Mouse (Mus musculus) small intestine, adult 2 months (tissue): ENCODE measurements around the gene Amt. TPM values are rescaled to one million over a fixed set of nuclear protein-coding genes. Genes with fewer than 3 reads are reported as not detected.
A peak's percentile ranks its signal among the peaks of the same experiment; 100 is the strongest.
"Not testable (repeated sequence)": the region's sequence is repeated elsewhere in the genome, so short reads cannot be mapped to it uniquely, and the experiment has no call there.

Experiments
- H3K27ac ChIP-seq: fragments of 200-500 bp; 2 replicates; pipeline ENCODE4 v1.5.1; 2012; ENCODE audit warnings: low read depth, low read length, control low read depth, inconsistent platforms; ENCODE audit not compliant: insufficient read depth
- H3K27me3 ChIP-seq: fragments of 200-500 bp; 2 replicates; pipeline ENCODE4 v1.6.1; 2012; ENCODE audit warnings: mild to moderate bottlenecking, moderate library complexity, low read length, inconsistent platforms; ENCODE audit not compliant: control insufficient read depth, insufficient read depth
- H3K36me3 ChIP-seq: fragments of 200-500 bp; 2 replicates; pipeline ENCODE4 v1.6.1; 2012; ENCODE audit warnings: mild to moderate bottlenecking, low read length, control low read depth, inconsistent platforms; ENCODE audit not compliant: control insufficient read depth, insufficient read depth
- H3K4me1 ChIP-seq: fragments of 200-500 bp; 2 replicates; pipeline ENCODE4 v1.6.1; 2012; ENCODE audit warnings: low read length, inconsistent platforms, mixed read lengths; ENCODE audit not compliant: control insufficient read depth, insufficient read depth, insufficient read length
- H3K4me3 ChIP-seq: fragments of 200-500 bp; 2 replicates; pipeline ENCODE4 v1.5.1; 2012; ENCODE audit warnings: low read depth, mild to moderate bottlenecking, control low read depth, inconsistent platforms, low read length, moderate library complexity
- CTCF ChIP-seq: fragments of 200-500 bp; IDR thresholded peaks from 2 replicates; pipeline ENCODE4 v1.5.1; 2012; ENCODE audit warnings: low read depth, mild to moderate bottlenecking, control low read depth, inconsistent platforms, low read length, moderate library complexity, mixed read lengths; ENCODE audit not compliant: insufficient replicate concordance, insufficient read length; ENCODE audit errors: extremely low read depth
- POLR2A ChIP-seq: fragments of 200-500 bp; IDR thresholded peaks from 2 replicates; pipeline ENCODE4 v1.6.1; 2012; ENCODE audit warnings: low read depth, mild to moderate bottlenecking, control low read depth, inconsistent platforms, low read length, moderate library complexity
- WGBS: fragments of 180-500 bp; shearing (Covaris S2); methylation state at CpG from one replicate; pipeline ENCODE4 v1.1.7; 2018; 5-methylcytosine and 5-hydroxymethylcytosine counted together
- polyA plus RNA-seq: library from polyadenylated mRNA; depleted of rRNA; stranded (reverse); fragments of >200 nt; gene quantifications from 2 replicates; pipeline ENCODE4 v1.2.3, GENCODE M21; 2012

The Amt gene
- polyA plus RNA-seq, 1 experiment: 1.4 TPM

DNA sequence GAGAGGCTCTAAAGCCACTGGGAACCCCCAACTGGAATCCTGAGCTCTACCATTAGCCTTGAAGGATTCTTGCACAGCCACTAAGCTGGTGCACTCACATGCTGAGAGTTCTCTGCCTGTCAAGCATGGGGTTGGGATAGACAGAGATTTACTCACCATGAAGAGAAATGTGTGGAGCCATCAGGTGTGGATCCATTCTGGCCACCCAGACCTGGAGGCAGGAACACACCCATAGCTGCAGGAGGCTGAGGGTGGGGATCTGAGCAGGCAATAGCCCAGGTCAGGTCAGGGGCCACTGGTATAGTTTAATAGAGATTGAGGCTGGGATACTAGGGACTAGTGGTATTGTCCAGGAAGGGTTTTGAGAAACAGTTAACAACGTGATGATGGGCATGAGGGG, 8.5 kb downstream of the Amt start:
- H3K27me3 ChIP-seq: no peaks in the 10 kb centered on the region
- 0% methylated on average over 1 of the region's 1 CpGs for WGBS
- peak overlapping the region; percentile 96 for H3K27ac ChIP-seq
- peaks cover 3% of the 10 kb centered on the region; the same call in 1 of the 2 replicates for H3K4me1 ChIP-seq
- peaks cover 21% of the 10 kb centered on the region for H3K36me3 ChIP-seq
- TF ChIP-seq POLR2A: no peak
- no peak for TF ChIP-seq CTCF
- H3K4me3 ChIP-seq: peak overlapping the region; percentile 87

DNA sequence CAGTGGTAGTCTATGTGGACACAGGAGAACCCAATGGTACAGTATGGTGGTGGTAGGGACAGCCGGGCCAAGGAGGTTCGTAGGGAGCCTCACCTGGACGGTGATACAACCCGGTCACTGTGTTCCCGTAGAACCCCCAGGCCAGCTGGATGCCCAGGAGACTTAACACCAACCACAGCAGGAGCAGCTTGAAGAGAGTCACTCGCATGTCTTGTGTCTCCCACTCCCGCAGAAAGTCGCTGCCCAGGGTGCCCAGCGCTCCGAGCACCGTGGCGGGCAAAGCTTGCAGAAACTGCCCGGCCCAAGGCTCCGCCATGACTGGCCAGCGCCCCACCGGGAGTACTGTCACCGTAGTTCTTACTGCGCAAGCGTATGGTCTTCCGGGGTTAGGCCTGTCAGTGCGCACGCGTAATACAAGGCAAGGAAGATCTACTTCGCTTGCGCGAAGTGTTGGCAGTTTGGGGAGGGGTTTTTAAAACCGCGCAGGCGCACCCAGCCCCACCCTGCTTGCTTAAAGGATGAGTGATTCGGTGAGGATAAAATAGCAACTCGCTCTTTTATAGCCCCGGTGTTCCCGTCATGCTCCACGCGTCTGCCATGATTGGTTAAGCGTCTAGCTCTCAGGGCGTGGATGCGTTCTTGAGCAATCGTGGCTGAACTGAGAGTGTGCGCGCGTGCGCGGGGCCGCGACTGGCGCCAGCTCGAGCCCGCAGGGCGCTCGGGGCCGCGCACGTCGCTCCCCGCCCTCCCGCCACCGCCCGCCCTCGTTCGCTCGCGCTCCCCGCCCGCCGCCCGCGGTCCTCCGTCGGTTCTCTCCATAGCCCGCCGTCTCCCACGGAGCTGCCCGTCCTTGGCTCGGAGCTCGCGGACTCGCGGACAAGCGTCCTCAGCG, 9.2 kb downstream of the Amt start, which contains the start of the genes Rhoa and Tcta:
TSS of gene Rhoa (plus strand) at position 501 of the 892 bp plus-strand sequence.
TSS of gene Tcta (minus strand) at position 532 of the 892 bp plus-strand sequence.
- Histone ChIP-seq H3K27me3 (no peaks in the 10 kb centered on the region), H3K36me3 (peaks cover 21% of the 10 kb centered on the region), H3K4me1 (peaks cover 4% of the 10 kb centered on the region; the same call in 1 of the 2 replicates), H3K4me3 (peak within 1 kb of the TSS; percentile 93), H3K27ac (peak within 1 kb of the TSS; percentile 99)
- under 1% methylated on average over 81 of the region's 81 CpGs for WGBS
- peak; percentile 92 for TF ChIP-seq POLR2A
- TF ChIP-seq CTCF: no peak

DNA sequence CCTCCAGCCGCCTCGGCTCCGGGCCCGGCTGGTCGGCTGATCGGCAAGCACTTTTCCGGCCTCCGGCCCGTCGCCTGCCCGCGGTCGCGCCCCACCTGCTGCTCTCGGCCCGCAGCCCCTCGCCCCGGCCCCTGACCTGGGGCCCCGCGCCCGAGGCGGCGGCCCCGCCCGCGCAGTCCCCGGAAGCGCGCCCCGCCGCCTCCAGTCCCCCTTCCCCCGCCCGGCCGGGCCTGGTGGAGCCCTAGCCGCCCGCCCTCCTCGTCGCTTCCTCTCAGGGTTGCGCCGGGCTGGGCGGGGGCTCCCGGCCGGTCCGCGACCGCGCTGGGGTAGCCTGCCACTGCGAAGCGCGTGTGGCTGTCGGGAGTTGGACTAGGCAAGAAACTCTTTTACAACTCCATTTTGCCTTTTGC, 9.9 kb downstream of the Amt start:
- peak overlapping the region; percentile 93 for H3K4me3 ChIP-seq
- under 1% methylated on average over 51 of the region's 51 CpGs for WGBS
- H3K36me3 ChIP-seq: peaks cover 17% of the 10 kb centered on the region
- no peak for TF ChIP-seq CTCF
- peaks cover 7% of the 10 kb centered on the region; the same call in 1 of the 2 replicates for H3K4me1 ChIP-seq
- peak overlapping the region; percentile 99 for H3K27ac ChIP-seq
- no peaks in the 10 kb centered on the region for H3K27me3 ChIP-seq

DNA sequence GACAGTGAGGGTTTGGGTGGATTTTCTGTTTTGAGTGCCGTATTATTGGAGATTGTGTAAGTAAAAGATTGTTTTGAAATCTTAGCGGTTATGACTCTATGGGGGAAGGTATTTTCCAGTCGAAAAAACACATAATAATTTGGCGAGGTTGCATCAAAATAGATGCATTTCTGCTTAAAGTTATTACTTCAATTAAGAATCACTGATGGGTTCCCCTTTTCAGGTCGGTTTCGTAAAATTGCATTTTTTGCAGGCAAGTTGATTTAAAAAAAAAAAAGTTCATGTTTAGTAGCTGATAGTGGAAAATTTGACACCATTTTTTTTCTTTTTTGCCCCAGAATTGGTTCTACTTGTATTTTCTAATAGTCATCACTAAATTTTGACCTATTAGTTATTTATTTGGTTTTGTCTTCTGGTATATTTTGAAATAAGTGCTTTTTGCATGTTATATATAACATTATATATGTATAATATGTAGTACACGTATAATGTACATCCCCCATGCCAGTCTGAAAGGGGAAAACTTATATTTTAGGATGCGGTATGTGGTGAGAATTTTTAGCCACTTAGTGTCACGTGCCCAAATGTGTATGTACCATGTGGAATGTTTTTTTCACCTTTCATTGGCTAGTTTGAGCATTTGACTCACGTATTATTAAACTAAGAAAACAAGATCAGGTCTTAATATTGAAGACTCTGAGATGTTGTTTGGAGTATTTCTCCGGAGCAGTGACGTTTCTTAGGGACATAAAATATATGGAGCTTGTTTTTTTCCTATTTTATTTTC, 10.6 kb downstream of the Amt start:
- Histone ChIP-seq H3K27ac (peak overlapping the region; percentile 99), H3K4me1 (peaks cover 7% of the 10 kb centered on the region; the same call in 1 of the 2 replicates), H3K36me3 (peaks cover 15% of the 10 kb centered on the region), H3K4me3 (peak overlapping the region; percentile 93), H3K27me3 (no peaks in the 10 kb centered on the region)
- TF ChIP-seq POLR2A: no peak
- TF ChIP-seq CTCF: no peak
- 1% methylated on average over 12 of the region's 12 CpGs for WGBS

DNA sequence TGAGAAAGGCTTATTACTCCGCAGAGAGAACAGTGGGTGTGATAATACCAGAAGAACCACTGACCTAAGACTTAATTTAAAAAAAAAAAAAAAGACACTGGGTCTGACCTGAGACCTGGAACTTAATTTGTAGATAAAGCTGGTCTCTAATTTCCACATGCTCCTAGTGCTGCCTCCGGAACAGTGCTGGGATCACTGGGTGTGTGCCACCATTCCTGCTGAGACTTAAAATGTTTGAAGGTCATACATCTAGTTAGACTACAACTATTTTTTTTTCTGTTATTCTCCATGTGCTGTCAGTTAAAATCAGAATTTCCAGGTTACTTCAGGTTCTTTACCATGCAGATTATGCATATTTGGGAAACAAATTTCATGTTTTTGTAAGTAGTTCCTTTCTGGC, 11.5 kb downstream of the Amt start:
- H3K27me3 ChIP-seq: no peaks in the 10 kb centered on the region
- WGBS: 5% methylated on average over 2 of the region's 2 CpGs
- TF ChIP-seq POLR2A (no peak), CTCF (no peak)
- H3K4me3 ChIP-seq: no peak overlapping the region
- H3K4me1 ChIP-seq: peaks cover 7% of the 10 kb centered on the region; the same call in 1 of the 2 replicates
- peaks cover 9% of the 10 kb centered on the region for H3K36me3 ChIP-seq
- no peak overlapping the region for H3K27ac ChIP-seq

DNA sequence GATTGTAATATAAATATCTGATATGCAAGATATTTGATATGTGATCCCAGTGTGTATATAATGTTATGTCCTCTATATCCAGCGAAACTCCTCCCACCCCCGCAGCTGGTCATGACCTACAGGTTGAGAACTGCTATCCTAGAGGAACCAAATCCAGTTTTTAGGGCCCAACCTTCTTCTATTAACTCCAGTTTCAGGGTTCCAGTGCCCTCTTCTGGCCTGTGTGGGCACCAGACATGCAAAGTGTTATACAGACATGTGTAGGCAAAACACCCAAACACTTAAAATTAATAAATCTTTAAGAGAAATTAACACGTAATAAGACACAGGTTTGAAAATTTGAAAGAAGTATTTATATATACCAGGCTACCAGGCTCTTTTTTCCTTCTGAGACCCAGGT, 20.9 kb downstream of the Amt start:
- no peaks in the 10 kb centered on the region for H3K4me1 ChIP-seq
- TF ChIP-seq CTCF (no peak), POLR2A (no peak)
- 88% methylated on average over 3 of the region's 3 CpGs for WGBS
- no peak overlapping the region for H3K27ac ChIP-seq
- no peak overlapping the region for H3K4me3 ChIP-seq
- H3K27me3 ChIP-seq: no peaks in the 10 kb centered on the region
- H3K36me3 ChIP-seq: peaks cover 17% of the 10 kb centered on the region

DNA sequence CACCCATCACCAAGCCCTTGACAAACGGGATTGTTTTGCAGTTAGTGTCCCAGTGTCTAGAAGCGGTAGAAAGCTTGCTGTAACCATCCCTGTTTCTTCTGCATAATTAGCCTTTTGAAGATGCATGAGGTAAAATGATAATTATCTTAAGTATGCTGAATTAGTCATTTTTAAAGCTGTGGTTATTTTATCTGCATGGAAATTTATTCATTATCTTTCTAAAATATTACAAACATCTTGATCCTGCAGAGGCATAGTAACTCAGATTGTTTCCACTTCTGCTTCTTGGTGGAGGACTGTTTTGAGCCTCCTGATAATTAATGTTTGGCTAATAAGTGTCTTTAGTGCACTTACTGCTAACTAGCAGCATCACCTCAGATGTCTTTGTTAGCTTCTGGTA, 21.8 kb downstream of the Amt start:
- H3K27ac ChIP-seq: no peak overlapping the region
- H3K27me3 ChIP-seq: no peaks in the 10 kb centered on the region
- no peaks in the 10 kb centered on the region for H3K4me1 ChIP-seq
- H3K4me3 ChIP-seq: no peak overlapping the region
- peaks cover 17% of the 10 kb centered on the region for H3K36me3 ChIP-seq
- 76% methylated on average over 2 of the region's 2 CpGs for WGBS
- TF ChIP-seq POLR2A (no peak), CTCF (no peak)

DNA sequence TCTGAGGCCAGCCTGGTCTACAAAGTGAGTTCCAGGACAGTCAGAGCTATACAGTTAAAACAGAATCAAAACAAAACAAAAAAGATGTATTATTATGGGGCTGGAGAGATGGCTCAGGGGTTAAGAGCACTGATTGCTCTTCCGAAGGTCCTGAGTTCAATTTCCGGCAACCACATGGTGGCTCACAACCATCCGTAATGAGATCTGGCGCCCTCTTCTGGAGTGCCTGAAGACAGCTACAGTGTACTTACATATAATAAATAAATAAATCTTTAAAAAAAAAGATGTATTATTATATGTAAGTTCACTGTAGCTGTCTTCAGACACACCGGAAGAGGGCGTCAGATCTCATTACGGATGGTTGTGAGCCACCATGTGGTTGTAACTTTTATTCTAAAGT, 25.4 kb downstream of the Amt start:
- not testable (repeated sequence) for H3K4me1 ChIP-seq, H3K27me3 ChIP-seq, H3K27ac ChIP-seq, H3K4me3 ChIP-seq
- peaks cover 16% of the 10 kb centered on the region for H3K36me3 ChIP-seq
- WGBS: 84% methylated on average over 7 of the region's 7 CpGs
